Mouse (Mus musculus) midbrain, embryonic 16.5 days (tissue): ENCODE measurements at regions not wholly inside any gene's neighbourhood (a gene's known extent, or its start where the extent isn't known, plus 50 kb on each side); places are given as distances from the start of the nearest gene placed in this dataset.

ENCODE experiments used
- ATAC-seq: fragments of 200-750 bp; cut with Nextera tagmentation; 2 replicates; pipeline ENCODE4 v1.8.0; 2017; ENCODE audit warnings: moderate TSS enrichment
- H3K27ac ChIP-seq: fragments of 300-500 bp; sonication (generic); 2 replicates; pipeline ENCODE4 v1.5.1; 2014; ENCODE audit warnings: mild to moderate bottlenecking, low read length, mixed read lengths
- H3K27me3 ChIP-seq: fragments of 300-500 bp; sonication (generic); 2 replicates; pipeline ENCODE4 v1.6.1; 2014; ENCODE audit warnings: low read depth, low read length, mixed read lengths; ENCODE audit not compliant: control insufficient read depth, insufficient read depth
- H3K36me3 ChIP-seq: fragments of 300-500 bp; sonication (generic); 2 replicates; pipeline ENCODE4 v1.6.1; 2014; ENCODE audit warnings: mild to moderate bottlenecking, low read length, moderate library complexity, mixed read lengths; ENCODE audit not compliant: control insufficient read depth, insufficient read depth
- H3K4me1 ChIP-seq: fragments of 300-500 bp; sonication (generic); 2 replicates; pipeline ENCODE4 v1.6.1; 2014; ENCODE audit warnings: mild to moderate bottlenecking, low read length, mixed read lengths; ENCODE audit not compliant: control insufficient read depth, insufficient read depth
- H3K4me2 ChIP-seq: fragments of 300-500 bp; sonication (generic); 2 replicates; pipeline ENCODE4 v1.6.1; 2014; ENCODE audit warnings: mild to moderate bottlenecking, low read length, mixed read lengths
- H3K4me3 ChIP-seq: fragments of 300-500 bp; sonication (generic); 2 replicates; pipeline ENCODE4 v1.5.1; 2014; ENCODE audit warnings: low read depth, mild to moderate bottlenecking, low read length, moderate library complexity, mixed read lengths
- H3K9ac ChIP-seq: fragments of 300-500 bp; sonication (generic); 2 replicates; pipeline ENCODE4 v1.6.1; 2014; ENCODE audit warnings: low read depth, low read length, mixed read lengths
- H3K9me3 ChIP-seq: fragments of 300-500 bp; sonication (generic); replicated peaks from 2 replicates; pipeline ENCODE4 v1.6.1; 2014; ENCODE audit warnings: mild to moderate bottlenecking, low read length, mixed read lengths; ENCODE audit not compliant: control insufficient read depth, poor library complexity, severe bottlenecking
- WGBS: fragments of 180-500 bp; shearing (Covaris S2); extraction: QIAGEN DNeasy Blood & Tissue Kit; methylation state at CpG from one replicate; pipeline ENCODE4 v1.1.7; 2014; 5-methylcytosine and 5-hydroxymethylcytosine counted together

DNA sequence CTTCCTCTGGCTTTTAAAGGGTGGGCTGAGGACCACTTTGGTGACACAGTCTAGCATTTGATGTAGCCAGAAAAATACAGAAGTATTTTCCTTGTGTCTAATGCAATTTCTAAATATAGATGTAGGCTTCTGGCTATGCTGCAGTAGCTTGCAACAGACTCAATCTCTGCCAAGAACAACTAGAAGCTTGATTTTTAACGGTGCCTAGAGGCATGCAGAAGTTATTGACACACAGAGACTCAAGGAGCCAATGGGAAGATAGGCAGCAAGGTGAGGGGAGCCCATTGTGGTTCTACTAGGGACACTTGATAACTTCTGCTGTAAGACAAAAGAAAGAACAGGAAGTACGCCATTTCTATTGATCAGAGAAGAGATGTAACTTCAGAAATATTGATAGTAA lies 94.1 kb upstream of the Osr1 start:
- H3K4me2 ChIP-seq: no peak overlapping the region
- no peak overlapping the region for H3K9ac ChIP-seq
- H3K9me3 ChIP-seq: no peaks in the 10 kb centered on the region
- 90% methylated on average over 2 of the region's 2 CpGs for WGBS
- H3K27ac ChIP-seq: no peak overlapping the region
- H3K4me1 ChIP-seq: no peaks in the 10 kb centered on the region
- no peak overlapping the region for H3K4me3 ChIP-seq
- no peaks in the 10 kb centered on the region for H3K36me3 ChIP-seq
- ATAC-seq: no peak
- H3K27me3 ChIP-seq: no peaks in the 10 kb centered on the region

- no peak for ATAC-seq
- Histone ChIP-seq H3K27ac (no peak overlapping the region), H3K4me1 (no peaks in the 10 kb centered on the region), H3K9me3 (no peaks in the 10 kb centered on the region), H3K36me3 (no peaks in the 10 kb centered on the region), H3K27me3 (no peaks in the 10 kb centered on the region), H3K4me2 (no peak overlapping the region), H3K4me3 (no peak overlapping the region), H3K9ac (no peak overlapping the region)
- 22% methylated on average over 1 of the region's 1 CpGs for WGBS
Measured at GRCm38 (mm10) chr12:9478201-9478600, 91.7 kb upstream of the Osr1 start.

DNA sequence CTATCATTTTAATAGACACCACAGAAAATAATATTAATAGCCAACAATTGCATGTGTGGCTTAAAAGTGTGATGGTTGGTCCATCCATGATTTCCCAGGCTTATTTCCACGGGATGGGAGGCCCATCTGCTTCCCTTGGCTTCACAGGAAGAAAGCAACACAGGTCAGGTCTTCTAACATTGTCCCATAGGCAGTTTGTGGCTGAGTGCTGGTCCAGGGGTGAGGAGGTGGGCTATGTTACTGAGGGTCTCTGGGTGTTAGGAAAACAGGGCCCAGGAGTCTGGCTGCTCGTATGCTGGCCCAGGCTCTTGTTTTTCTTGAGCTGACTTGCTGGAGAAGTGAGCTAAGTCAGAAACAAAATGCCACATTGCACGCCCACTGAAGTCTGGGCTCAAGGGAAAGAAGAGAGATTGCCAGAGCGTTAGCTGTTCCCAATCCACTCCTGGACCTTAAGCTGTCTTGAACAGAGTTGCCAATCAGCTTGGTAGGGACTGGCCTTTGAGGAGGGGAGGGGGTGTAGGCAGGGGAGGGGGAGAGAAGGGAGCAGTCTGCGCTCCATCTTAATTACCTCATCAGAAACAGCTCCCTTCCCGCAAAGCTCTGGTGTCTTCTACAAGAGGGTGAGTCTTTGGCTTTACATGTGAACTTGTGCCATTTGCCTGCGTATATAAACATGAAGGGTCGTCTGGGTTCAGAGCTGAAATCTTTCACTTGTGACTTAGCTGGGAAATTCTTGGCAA lies 82.1 kb upstream of the Osr1 start:
- Histone ChIP-seq H3K36me3 (no peaks in the 10 kb centered on the region), H3K4me1 (no peaks in the 10 kb centered on the region), H3K9me3 (no peaks in the 10 kb centered on the region), H3K4me2 (no peak overlapping the region), H3K4me3 (no peak overlapping the region), H3K27ac (no peak overlapping the region), H3K27me3 (no peaks in the 10 kb centered on the region), H3K9ac (no peak overlapping the region)
- no peak for ATAC-seq
- WGBS: 70% methylated on average over 8 of the region's 8 CpGs

DNA sequence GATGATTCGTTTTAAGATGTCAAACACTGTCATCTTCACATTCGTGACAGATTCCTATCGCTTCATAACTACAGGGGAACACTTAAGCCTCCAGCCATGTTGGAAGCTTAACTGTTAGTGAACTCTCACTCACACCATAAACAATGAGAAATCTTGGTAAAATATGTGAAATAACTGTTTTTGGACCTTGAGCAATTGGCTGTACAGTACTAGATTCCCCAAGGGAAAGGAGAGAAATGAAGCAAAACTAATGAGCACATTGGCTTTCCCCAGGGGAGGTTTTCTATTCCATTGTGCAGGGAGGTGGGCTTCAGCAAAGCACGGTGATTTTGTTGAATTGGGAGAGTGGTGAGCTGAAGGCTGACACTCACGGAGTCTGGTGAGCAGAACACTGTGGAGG lies 56.0 kb upstream of the Osr1 start:
- Histone ChIP-seq H3K27ac (no peak overlapping the region), H3K4me3 (no peak overlapping the region), H3K27me3 (no peaks in the 10 kb centered on the region), H3K36me3 (no peaks in the 10 kb centered on the region), H3K9me3 (no peaks in the 10 kb centered on the region), H3K4me1 (no peaks in the 10 kb centered on the region), H3K9ac (no peak overlapping the region), H3K4me2 (no peak overlapping the region)
- WGBS: 67% methylated on average over 5 of the region's 5 CpGs
- ATAC-seq: no peak

DNA sequence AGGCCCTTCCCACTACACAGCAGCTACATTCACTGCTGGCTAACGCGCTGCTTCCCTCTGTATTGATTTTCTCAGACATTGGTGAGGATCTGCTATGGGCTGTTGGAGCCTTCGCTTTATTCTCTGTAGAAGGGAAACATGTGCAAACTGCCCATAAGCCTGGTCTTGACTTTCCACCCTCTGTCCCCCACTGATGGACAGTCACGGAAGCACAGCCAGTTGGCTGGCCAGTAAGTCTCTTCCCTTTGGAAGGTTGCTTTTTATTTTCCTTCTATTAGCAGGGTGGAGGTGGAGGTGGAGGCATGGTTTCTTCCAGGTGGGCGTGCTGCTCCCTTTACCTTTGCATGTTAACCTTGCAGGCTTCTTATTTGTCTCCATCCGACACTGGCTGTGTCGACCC lies 51.1 kb upstream of the Osr1 start:
- H3K4me1 ChIP-seq: no peaks in the 10 kb centered on the region
- no peak overlapping the region for H3K4me3 ChIP-seq
- H3K9ac ChIP-seq: no peak overlapping the region
- WGBS: 75% methylated on average over 7 of the region's 7 CpGs
- H3K27ac ChIP-seq: no peak overlapping the region
- no peaks in the 10 kb centered on the region for H3K9me3 ChIP-seq
- H3K4me2 ChIP-seq: no peak overlapping the region
- ATAC-seq: no peak
- H3K27me3 ChIP-seq: no peaks in the 10 kb centered on the region
- H3K36me3 ChIP-seq: no peaks in the 10 kb centered on the region

DNA sequence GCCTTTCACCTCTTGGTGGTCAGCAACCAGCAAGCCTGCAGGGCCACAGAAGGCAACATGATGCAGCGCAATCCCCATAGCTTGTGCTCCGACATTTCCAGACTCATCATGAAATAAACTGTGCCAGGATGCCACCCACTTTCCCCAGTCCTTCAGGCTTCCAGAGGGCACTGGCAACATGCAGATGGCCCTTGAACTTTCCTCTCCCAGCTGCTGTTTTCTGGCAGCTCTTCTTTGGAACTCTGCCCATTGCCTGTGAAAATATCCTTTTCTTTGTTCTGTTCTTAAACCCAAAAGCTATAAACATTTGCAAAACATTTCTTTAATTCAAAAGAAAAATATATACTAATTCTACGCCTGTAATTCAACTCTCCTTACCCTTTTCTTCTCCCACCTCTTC lies 50.6 kb upstream of the Osr1 start:
- no peak overlapping the region for H3K9ac ChIP-seq
- no peak overlapping the region for H3K4me3 ChIP-seq
- no peaks in the 10 kb centered on the region for H3K9me3 ChIP-seq
- H3K27me3 ChIP-seq: no peaks in the 10 kb centered on the region
- no peaks in the 10 kb centered on the region for H3K36me3 ChIP-seq
- H3K4me2 ChIP-seq: no peak overlapping the region
- H3K4me1 ChIP-seq: no peaks in the 10 kb centered on the region
- WGBS: 88% methylated on average over 3 of the region's 3 CpGs
- H3K27ac ChIP-seq: no peak overlapping the region
- no peak for ATAC-seq
